Mouse (Mus musculus): Measurements from ENCODE around the gene Trim59. TPM values are rescaled to one million over a fixed set of nuclear protein-coding genes. Genes with fewer than 3 reads are reported as not detected.
A peak's percentile ranks its signal among the peaks of the same experiment; 100 is the strongest.

Gene Trim59
- 104 and 110 TPM in 2 replicates for polyA plus RNA-seq (2014; fragmentation: Nextera tagmentation; extraction: Ambion mirVana)

- Histone ChIP-seq H3K4me2 (peak within 1 kb of the TSS; percentile 81), H3K9me3 (replicated peaks; ENCODE audit: control insufficient read depth, low read length) (no peaks in the 10 kb centered on the region), H3K27ac (ENCODE audit: low read depth, low read length) (peak within 1 kb of the TSS; percentile 98), H3K36me3 (ENCODE audit: control insufficient read depth, insufficient read depth, low read length) (peaks cover 6% of the 10 kb centered on the region), H3K9ac (ENCODE audit: low read depth, low read length) (peak within 1 kb of the TSS; percentile 88), H3K4me3 (ENCODE audit: low read depth, low read length) (peak within 1 kb of the TSS; percentile 67), H3K27me3 (ENCODE audit: control insufficient read depth, insufficient read depth, low read length) (no peaks in the 10 kb centered on the region), H3K4me1 (ENCODE audit: control insufficient read depth, insufficient read depth, low read length) (peaks cover 7% of the 10 kb centered on the region; the same call in 1 of the 2 replicates)
- under 1% methylated on average over 61 of the region's 80 CpGs for WGBS (ENCODE audit: insufficient replicate concordance)
- ATAC-seq (replicated peaks; ENCODE audit: insufficient number of reproducible peaks, low FRiP score, low TSS enrichment): peak; percentile 93
These were observed at the start of gene Trim59 for GRCm38 (mm10) chr3:69044645-69045399. Gene Trim59 (minus strand): TSS chr3:69044755.

- WGBS (ENCODE audit: insufficient replicate concordance): 53% methylated on average over 1 of the region's 1 CpGs
- no peak overlapping the region for H3K27ac ChIP-seq (ENCODE audit: low read depth, low read length)
- no peak overlapping the region for H3K4me3 ChIP-seq (ENCODE audit: low read depth, low read length)
- no peak for ATAC-seq (replicated peaks; ENCODE audit: insufficient number of reproducible peaks, low FRiP score, low TSS enrichment)
- no peaks in the 10 kb centered on the region for H3K27me3 ChIP-seq (ENCODE audit: control insufficient read depth, insufficient read depth, low read length)
- no peaks in the 10 kb centered on the region for H3K9me3 ChIP-seq (replicated peaks; ENCODE audit: control insufficient read depth, low read length)
- H3K4me2 ChIP-seq: no peak overlapping the region
- no peak overlapping the region for H3K9ac ChIP-seq (ENCODE audit: low read depth, low read length)
- 0 out of 2 replicates have a peak, but pooled peaks cover 2% of the 10 kb centered on the region for H3K4me1 ChIP-seq (ENCODE audit: control insufficient read depth, insufficient read depth, low read length)
- H3K36me3 ChIP-seq (ENCODE audit: control insufficient read depth, insufficient read depth, low read length): no peaks in the 10 kb centered on the region
These were observed 19.4 kb upstream of the Trim59 start for GRCm38 (mm10) chr3:69064005-69064404.

GRCm38 (mm10) chr3:69062764-69063163 lies 18.2 kb upstream of the Trim59 start:
- H3K27ac ChIP-seq (ENCODE audit: low read depth, low read length): no peak overlapping the region
- H3K9ac ChIP-seq (ENCODE audit: low read depth, low read length): no peak overlapping the region
- H3K36me3 ChIP-seq (ENCODE audit: control insufficient read depth, insufficient read depth, low read length): no peaks in the 10 kb centered on the region
- no peaks in the 10 kb centered on the region for H3K9me3 ChIP-seq (replicated peaks; ENCODE audit: control insufficient read depth, low read length)
- H3K4me1 ChIP-seq (ENCODE audit: control insufficient read depth, insufficient read depth, low read length): 0 out of 2 replicates have a peak, but pooled peaks cover 2% of the 10 kb centered on the region
- 91% methylated on average over 1 of the region's 1 CpGs for WGBS (ENCODE audit: insufficient replicate concordance)
- no peak overlapping the region for H3K4me2 ChIP-seq
- H3K27me3 ChIP-seq (ENCODE audit: control insufficient read depth, insufficient read depth, low read length): no peaks in the 10 kb centered on the region
- H3K4me3 ChIP-seq (ENCODE audit: low read depth, low read length): no peak overlapping the region
- ATAC-seq (replicated peaks; ENCODE audit: insufficient number of reproducible peaks, low FRiP score, low TSS enrichment): no peak

GRCm38 (mm10) chr3:69060672-69061071 lies 16.1 kb upstream of the Trim59 start:
- H3K36me3 ChIP-seq (ENCODE audit: control insufficient read depth, insufficient read depth, low read length): no peaks in the 10 kb centered on the region
- H3K9me3 ChIP-seq (replicated peaks; ENCODE audit: control insufficient read depth, low read length): no peaks in the 10 kb centered on the region
- H3K4me1 ChIP-seq (ENCODE audit: control insufficient read depth, insufficient read depth, low read length): no peaks in the 10 kb centered on the region
- no peak overlapping the region for H3K27ac ChIP-seq (ENCODE audit: low read depth, low read length)
- H3K4me2 ChIP-seq: no peak overlapping the region
- H3K4me3 ChIP-seq (ENCODE audit: low read depth, low read length): no peak overlapping the region
- WGBS (ENCODE audit: insufficient replicate concordance): 91% methylated on average over 4 of the region's 4 CpGs
- H3K27me3 ChIP-seq (ENCODE audit: control insufficient read depth, insufficient read depth, low read length): no peaks in the 10 kb centered on the region
- ATAC-seq (replicated peaks; ENCODE audit: insufficient number of reproducible peaks, low FRiP score, low TSS enrichment): no peak
- H3K9ac ChIP-seq (ENCODE audit: low read depth, low read length): no peak overlapping the region

GRCm38 (mm10) chr3:69055871-69056270 lies 11.3 kb upstream of the Trim59 start:
- ATAC-seq (replicated peaks; ENCODE audit: insufficient number of reproducible peaks, low FRiP score, low TSS enrichment): no peak
- H3K36me3 ChIP-seq (ENCODE audit: control insufficient read depth, insufficient read depth, low read length): no peaks in the 10 kb centered on the region
- no peak overlapping the region for H3K4me3 ChIP-seq (ENCODE audit: low read depth, low read length)
- no peak overlapping the region for H3K4me2 ChIP-seq
- H3K27ac ChIP-seq (ENCODE audit: low read depth, low read length): peak overlapping the region; percentile 82
- no peaks in the 10 kb centered on the region for H3K27me3 ChIP-seq (ENCODE audit: control insufficient read depth, insufficient read depth, low read length)
- H3K9ac ChIP-seq (ENCODE audit: low read depth, low read length): no peak overlapping the region
- WGBS (ENCODE audit: insufficient replicate concordance): 90% methylated on average over 3 of the region's 3 CpGs
- H3K9me3 ChIP-seq (replicated peaks; ENCODE audit: control insufficient read depth, low read length): no peaks in the 10 kb centered on the region
- no peaks in the 10 kb centered on the region for H3K4me1 ChIP-seq (ENCODE audit: control insufficient read depth, insufficient read depth, low read length)

GRCm38 (mm10) chr3:69054760-69055432 lies 10.3 kb upstream of the Trim59 start:
- no peaks in the 10 kb centered on the region for H3K36me3 ChIP-seq (ENCODE audit: control insufficient read depth, insufficient read depth, low read length)
- no peaks in the 10 kb centered on the region for H3K4me1 ChIP-seq (ENCODE audit: control insufficient read depth, insufficient read depth, low read length)
- no peak overlapping the region for H3K4me3 ChIP-seq (ENCODE audit: low read depth, low read length)
- H3K4me2 ChIP-seq: peak overlapping the region; percentile 14; the same call in 1 of the 2 replicates
- 63% methylated on average over 7 of the region's 7 CpGs for WGBS (ENCODE audit: insufficient replicate concordance)
- peak; percentile 97 for ATAC-seq (replicated peaks; ENCODE audit: insufficient number of reproducible peaks, low FRiP score, low TSS enrichment)
- no peaks in the 10 kb centered on the region for H3K27me3 ChIP-seq (ENCODE audit: control insufficient read depth, insufficient read depth, low read length)
- H3K27ac ChIP-seq (ENCODE audit: low read depth, low read length): peak overlapping the region; percentile 82
- no peaks in the 10 kb centered on the region for H3K9me3 ChIP-seq (replicated peaks; ENCODE audit: control insufficient read depth, low read length)
- no peak overlapping the region for H3K9ac ChIP-seq (ENCODE audit: low read depth, low read length)

- no peaks in the 10 kb centered on the region for H3K9me3 ChIP-seq (replicated peaks; ENCODE audit: control insufficient read depth, low read length)
- no peak overlapping the region for H3K4me3 ChIP-seq (ENCODE audit: low read depth, low read length)
- H3K36me3 ChIP-seq (ENCODE audit: control insufficient read depth, insufficient read depth, low read length): no peaks in the 10 kb centered on the region
- no peaks in the 10 kb centered on the region; the same call in 1 of the 2 replicates for H3K4me1 ChIP-seq (ENCODE audit: control insufficient read depth, insufficient read depth, low read length)
- no peak overlapping the region for H3K27ac ChIP-seq (ENCODE audit: low read depth, low read length)
- no peaks in the 10 kb centered on the region for H3K27me3 ChIP-seq (ENCODE audit: control insufficient read depth, insufficient read depth, low read length)
- no peak overlapping the region for H3K4me2 ChIP-seq
- 90% methylated on average over 11 of the region's 11 CpGs for WGBS (ENCODE audit: insufficient replicate concordance)
- ATAC-seq (replicated peaks; ENCODE audit: insufficient number of reproducible peaks, low FRiP score, low TSS enrichment): no peak
- H3K9ac ChIP-seq (ENCODE audit: low read depth, low read length): no peak overlapping the region
These were observed 7.3 kb upstream of the Trim59 start for GRCm38 (mm10) chr3:69051894-69052293.

GRCm38 (mm10) chr3:69049011-69049410 lies 4.5 kb upstream of the Trim59 start:
- H3K4me3 ChIP-seq (ENCODE audit: low read depth, low read length): no peak overlapping the region
- no peak overlapping the region for H3K27ac ChIP-seq (ENCODE audit: low read depth, low read length)
- ATAC-seq (replicated peaks; ENCODE audit: insufficient number of reproducible peaks, low FRiP score, low TSS enrichment): no peak
- 83% methylated on average over 6 of the region's 6 CpGs for WGBS (ENCODE audit: insufficient replicate concordance)
- no peak overlapping the region for H3K9ac ChIP-seq (ENCODE audit: low read depth, low read length)
- no peaks in the 10 kb centered on the region for H3K9me3 ChIP-seq (replicated peaks; ENCODE audit: control insufficient read depth, low read length)
- H3K4me2 ChIP-seq: no peak overlapping the region
- H3K27me3 ChIP-seq (ENCODE audit: control insufficient read depth, insufficient read depth, low read length): no peaks in the 10 kb centered on the region
- H3K36me3 ChIP-seq (ENCODE audit: control insufficient read depth, insufficient read depth, low read length): no peaks in the 10 kb centered on the region
- H3K4me1 ChIP-seq (ENCODE audit: control insufficient read depth, insufficient read depth, low read length): peaks cover 3% of the 10 kb centered on the region; the same call in 1 of the 2 replicates
